Comparison of ENCODE assay signal across 1 mouse cellular context in the genomic region with DNA sequence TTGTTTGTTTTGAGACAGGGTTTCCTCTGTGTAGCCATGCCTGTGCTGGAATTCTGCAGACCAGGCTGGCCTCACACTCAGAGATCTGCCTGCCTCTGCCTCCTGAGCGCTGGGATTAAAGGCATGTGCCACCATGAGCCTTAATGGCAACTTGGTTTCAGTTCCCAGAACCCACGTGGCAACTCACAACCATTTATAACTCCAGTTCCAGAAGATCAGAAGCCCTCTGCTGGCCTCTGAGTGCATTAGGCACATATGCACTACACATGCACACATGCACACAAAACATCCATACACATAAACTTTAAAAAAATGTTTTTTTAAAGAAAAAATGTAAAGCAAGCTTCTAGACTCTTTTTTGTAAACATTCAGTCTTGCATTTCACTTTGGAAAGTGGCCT.
TF ChIP-seq lines count a peak whose summit lies in the region.

No protein-coding gene starts in this region.

TF ChIP-seq in C2C12, 6 proteins besides CTCF, POLR2A, EP300 and RAD21 (continued from another document):
- TF ChIP-seq MYOD1 (IDR thresholded peaks at IDR 0.05; ENCODE audit: control insufficient read depth, insufficient read length, low read depth): no peak
- TF ChIP-seq USF1 (IDR thresholded peaks at IDR 0.05; ENCODE audit: low read depth): peak; percentile 5
